Mouse (Mus musculus) bone marrow macrophage, adult 2 months (primary cell): ENCODE measurements around the gene Ebf1. TPM values are rescaled to one million over a fixed set of nuclear protein-coding genes. Genes with fewer than 3 reads are reported as not detected.

Experiments
- H3K27ac ChIP-seq: 2 replicates; pipeline ENCODE4 v1.5.1; 2012; ENCODE audit warnings: low read depth, low read length; ENCODE audit not compliant: insufficient read depth
- H3K4me1 ChIP-seq: 2 replicates; pipeline ENCODE4 v1.6.1; 2012; ENCODE audit warnings: low read length; ENCODE audit not compliant: control insufficient read depth, insufficient read depth
- H3K4me3 ChIP-seq: 2 replicates; pipeline ENCODE4 v1.5.1; 2012; ENCODE audit warnings: mild to moderate bottlenecking, low read length, moderate library complexity; ENCODE audit not compliant: insufficient read depth
- CTCF ChIP-seq: IDR thresholded peaks from 2 replicates; pipeline ENCODE4 v1.5.1; 2012; ENCODE audit warnings: low read depth, mild to moderate bottlenecking, low read length, moderate library complexity
- POLR2A ChIP-seq: IDR thresholded peaks from 2 replicates; pipeline ENCODE4 v1.6.1; 2012; ENCODE audit warnings: mild to moderate bottlenecking, low read depth, low read length, borderline replicate concordance
- polyA plus RNA-seq: library from polyadenylated mRNA; stranded (reverse); fragments of >200 nt; gene quantifications from 2 replicates; pipeline ENCODE4 v1.2.4, GENCODE M21; 2012; ENCODE audit not compliant: missing spikeins, insufficient read depth, insufficient read length

Ebf1 gene
- polyA plus RNA-seq, 1 experiment: 0.32 TPM

- TF ChIP-seq POLR2A (no peak), CTCF (no peak)
Measured at GRCm38 (mm10) chr11:44977921-44978397, 360.8 kb downstream of the Ebf1 start.

DNA sequence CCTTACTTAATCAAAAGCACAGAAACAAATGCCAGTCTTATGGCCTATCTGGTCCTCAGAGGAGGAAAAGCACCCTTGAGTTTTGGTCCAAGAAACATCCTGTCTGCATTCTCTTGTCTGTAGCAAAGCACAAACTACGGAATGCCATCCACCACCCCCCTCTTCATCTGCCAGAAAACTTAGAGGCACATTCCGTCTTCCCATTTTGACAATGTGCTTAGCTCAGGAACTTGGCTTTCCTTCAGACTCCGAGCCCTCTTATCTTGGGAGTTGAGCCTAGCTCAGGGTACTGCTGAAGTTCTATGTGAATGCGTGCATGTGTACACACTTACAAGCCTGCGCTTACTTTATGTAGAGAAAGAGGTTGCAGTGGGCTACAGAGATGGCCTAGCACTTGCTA lies 362.3 kb downstream of the Ebf1 start:
- H3K27ac ChIP-seq: no peak overlapping the region

More at GRCm38 (mm10) chr11:44977921-44978397, 360.8 kb downstream of the Ebf1 start:
- Histone ChIP-seq H3K4me3 (no peak overlapping the region), H3K4me1 (no peaks in the 10 kb centered on the region), H3K27ac (no peak overlapping the region)

GRCm38 (mm10) chr11:44982225-44982624 lies 365.1 kb downstream of the Ebf1 start:
- no peaks in the 10 kb centered on the region for H3K4me1 ChIP-seq
- no peak overlapping the region for H3K27ac ChIP-seq
- H3K4me3 ChIP-seq: no peak overlapping the region
- TF ChIP-seq POLR2A (no peak), CTCF (no peak)

More for the DNA sequence above, 362.3 kb downstream of the Ebf1 start:
- Histone ChIP-seq H3K4me1 (no peaks in the 10 kb centered on the region), H3K4me3 (no peak overlapping the region)
- no peak for TF ChIP-seq CTCF

DNA sequence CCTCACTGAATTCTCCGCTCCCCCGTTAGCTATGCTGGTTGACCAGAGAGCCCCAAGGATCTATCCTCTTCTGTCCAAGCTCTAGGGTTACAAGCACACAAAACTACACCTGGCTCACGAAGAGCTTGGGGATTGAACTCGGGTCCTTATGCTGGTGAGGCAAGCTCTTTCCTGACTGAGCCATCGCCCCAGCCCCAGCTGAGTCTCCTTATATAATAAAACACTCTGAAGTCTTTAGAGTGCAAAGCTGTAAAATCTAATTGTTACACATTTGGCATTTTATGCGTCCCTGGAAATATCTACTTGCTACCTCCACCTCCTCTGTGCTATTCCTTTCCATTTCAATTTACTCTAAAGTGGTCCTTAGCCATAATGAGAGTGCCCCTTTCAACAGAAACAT lies 366.8 kb downstream of the Ebf1 start:
- no peak overlapping the region for H3K27ac ChIP-seq
- no peak overlapping the region for H3K4me3 ChIP-seq
- no peaks in the 10 kb centered on the region for H3K4me1 ChIP-seq
- no peak for TF ChIP-seq CTCF
- no peak for TF ChIP-seq POLR2A

- H3K27ac ChIP-seq: no peak overlapping the region
- no peaks in the 10 kb centered on the region for H3K4me1 ChIP-seq
- TF ChIP-seq POLR2A (no peak), CTCF (no peak)
- no peak overlapping the region for H3K4me3 ChIP-seq
Measured at GRCm38 (mm10) chr11:44984381-44984780, 367.3 kb downstream of the Ebf1 start.

- no peak overlapping the region for H3K4me3 ChIP-seq
- no peak overlapping the region for H3K27ac ChIP-seq
- TF ChIP-seq POLR2A: no peak
- TF ChIP-seq CTCF: no peak
- H3K4me1 ChIP-seq: no peaks in the 10 kb centered on the region
Measured at GRCm38 (mm10) chr11:44987796-44988195, 370.7 kb downstream of the Ebf1 start.

DNA sequence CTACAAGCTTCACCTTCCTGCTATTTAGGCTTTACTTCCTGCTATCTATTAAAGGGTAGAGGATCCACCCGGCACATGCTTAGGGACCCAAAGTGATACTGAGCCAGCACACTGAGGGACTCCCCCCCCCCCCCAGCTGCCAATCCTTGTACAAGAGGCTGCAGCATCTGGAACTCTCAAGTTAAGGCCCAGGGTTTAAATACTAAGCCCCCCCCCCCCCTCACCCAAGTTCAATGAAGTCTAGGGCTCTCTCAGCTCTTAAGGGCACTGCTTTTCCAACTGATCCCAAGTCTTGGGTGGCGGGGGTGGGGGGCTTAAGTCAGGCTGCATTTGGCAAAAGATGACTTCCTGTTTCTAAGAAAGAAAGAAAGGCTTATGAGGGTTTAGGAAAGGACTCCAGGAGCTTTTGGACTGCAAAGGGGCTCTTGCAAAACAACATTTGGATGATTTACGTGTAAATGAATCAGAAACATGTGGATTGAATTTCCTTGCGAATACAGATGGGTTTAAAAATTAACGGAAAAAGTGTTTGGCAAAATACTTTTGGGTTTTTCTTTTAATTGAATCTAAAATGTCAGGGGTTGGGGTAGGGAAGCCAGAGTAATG lies 385.7 kb downstream of the Ebf1 start:
- Histone ChIP-seq H3K4me1 (no peaks in the 10 kb centered on the region), H3K27ac (no peak overlapping the region), H3K4me3 (no peak overlapping the region)
- TF ChIP-seq POLR2A (no peak), CTCF (no peak)

DNA sequence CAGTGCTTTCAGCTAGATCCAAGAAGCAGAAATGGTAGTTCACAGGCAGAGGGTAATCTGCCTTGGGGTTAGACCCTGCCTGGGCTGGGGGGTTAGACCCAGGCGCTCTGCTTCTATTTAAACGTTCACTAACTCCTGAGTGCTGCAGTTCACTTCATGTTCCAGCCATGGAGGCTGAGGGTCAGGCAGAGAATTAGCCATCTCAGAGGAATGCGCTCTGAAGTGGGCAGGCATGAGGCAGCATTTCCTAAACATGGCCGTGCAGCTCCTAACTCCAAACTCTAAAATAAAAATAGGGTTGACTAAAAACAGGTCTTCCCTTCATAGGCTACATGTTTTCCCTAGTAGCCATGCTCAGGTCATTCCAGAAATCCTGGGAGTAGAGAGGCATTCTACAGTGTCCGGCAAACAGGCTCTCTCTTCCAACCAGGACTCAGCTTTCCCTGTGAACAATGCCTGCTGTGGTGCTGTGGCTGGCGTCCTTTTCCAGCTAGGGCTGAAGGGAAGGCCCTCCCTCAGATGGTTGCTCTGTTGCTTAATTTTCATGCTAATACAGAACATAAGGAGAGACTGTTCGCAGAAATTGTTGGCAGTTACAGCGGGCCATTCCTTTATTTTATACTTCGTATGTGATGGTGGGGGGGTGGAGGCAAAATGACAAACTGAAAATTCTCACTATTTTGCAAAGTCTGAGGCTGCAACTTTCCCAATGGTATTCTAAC lies 386.8 kb downstream of the Ebf1 start:
- Histone ChIP-seq H3K4me1 (no peaks in the 10 kb centered on the region), H3K4me3 (no peak overlapping the region), H3K27ac (no peak overlapping the region)
- TF ChIP-seq CTCF (no peak), POLR2A (no peak)

DNA sequence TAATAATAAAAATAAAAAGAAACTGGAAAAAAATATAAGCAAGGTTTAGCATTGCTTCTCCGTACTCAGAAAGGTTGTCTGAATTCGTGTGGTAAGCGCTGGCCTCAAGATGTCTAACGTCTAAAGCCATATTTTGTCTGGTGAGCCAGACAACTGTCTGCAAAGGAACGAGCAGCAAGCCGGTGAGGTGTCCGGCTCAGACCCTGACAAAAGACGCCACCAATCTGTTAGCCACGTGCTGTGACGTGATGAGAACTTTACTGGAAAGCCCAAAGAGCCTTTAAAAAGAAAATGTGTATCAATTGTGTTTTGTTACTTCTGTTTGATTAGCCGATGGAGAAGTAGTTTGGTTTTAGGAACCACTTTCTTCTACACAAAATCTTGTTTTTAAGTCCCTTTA lies 390.2 kb downstream of the Ebf1 start:
- H3K4me1 ChIP-seq: no peaks in the 10 kb centered on the region
- no peak overlapping the region for H3K4me3 ChIP-seq
- H3K27ac ChIP-seq: no peak overlapping the region
- no peak for TF ChIP-seq CTCF
- no peak for TF ChIP-seq POLR2A

GRCm38 (mm10) chr11:45008078-45008477 lies 391.0 kb downstream of the Ebf1 start:
- no peak overlapping the region for H3K27ac ChIP-seq

More at GRCm38 (mm10) chr11:45008078-45008477, 391.0 kb downstream of the Ebf1 start:
- TF ChIP-seq POLR2A (no peak), CTCF (peak; percentile 89)
- H3K4me3 ChIP-seq: peak overlapping the region; percentile 5; the same call in 1 of the 2 replicates
- H3K4me1 ChIP-seq: no peaks in the 10 kb centered on the region
